Mouse (Mus musculus) cerebellum, adult 2 months (tissue): Measurements from ENCODE around the gene Map3k15. TPM values are rescaled to one million over a fixed set of nuclear protein-coding genes. Genes with fewer than 3 reads are reported as not detected.

Experiments used
- DNase-seq, 2 experiments: peaks; one replicate each; pipeline ENCODE4 v3.0.0; 2021
- H3K27ac ChIP-seq: fragments of 200-500 bp; 2 replicates; pipeline ENCODE4 v1.5.1; 2012; ENCODE audit warnings: low read length, control low read depth, inconsistent platforms; ENCODE audit not compliant: insufficient read depth
- H3K27me3 ChIP-seq: fragments of 200-500 bp; 2 replicates; pipeline ENCODE4 v1.6.1; 2012; ENCODE audit warnings: inconsistent platforms, mild to moderate bottlenecking, low read length, moderate library complexity; ENCODE audit not compliant: control insufficient read depth, insufficient read depth
- H3K4me1 ChIP-seq: fragments of 200-500 bp; 2 replicates; pipeline ENCODE4 v1.6.1; 2011; ENCODE audit warnings: low read length; ENCODE audit not compliant: control insufficient read depth, insufficient read depth
- H3K4me3 ChIP-seq: fragments of 200-500 bp; replicated peaks from 2 replicates; pipeline ENCODE3; 2011; ENCODE audit warnings: mild to moderate bottlenecking, low read depth, low read length, control low read depth; ENCODE audit not compliant: insufficient read depth
- CTCF ChIP-seq: fragments of 200-500 bp; IDR thresholded peaks from 2 replicates; pipeline ENCODE4 v1.5.1; 2011; ENCODE audit warnings: low read depth, mild to moderate bottlenecking, control low read depth, low read length, moderate library complexity, borderline replicate concordance; ENCODE audit not compliant: insufficient read depth
- POLR2A ChIP-seq: fragments of 200-500 bp; IDR thresholded peaks from 2 replicates; pipeline ENCODE4 v1.6.1; 2011; ENCODE audit warnings: low read length, control low read depth, borderline replicate concordance; ENCODE audit not compliant: insufficient read depth
- WGBS: fragments of 180-500 bp; shearing (Covaris S2); methylation state at CpG from one replicate; pipeline ENCODE4 v1.1.7; 2018; 5-methylcytosine and 5-hydroxymethylcytosine counted together
- polyA plus RNA-seq: library from polyadenylated mRNA; depleted of rRNA; stranded (reverse); fragments of >200 nt; gene quantifications from 2 replicates; pipeline ENCODE4 v1.2.3, GENCODE M21; 2012

The Map3k15 gene
- polyA plus RNA-seq, 1 experiment: 0.41 TPM

GRCm38 (mm10) chrX:160054643-160055042, 66.4 kb downstream of the Map3k15 start:
- TF ChIP-seq POLR2A (no peak), CTCF (no peak)
- DNase-seq: no peak
- Histone ChIP-seq H3K4me1 (no peaks in the 10 kb centered on the region), H3K27ac (no peak overlapping the region), H3K27me3 (no peaks in the 10 kb centered on the region), H3K4me3 (no peak overlapping the region)
- 71% methylated on average over 5 of the region's 5 CpGs for WGBS

GRCm38 (mm10) chrX:160091973-160092372, 103.7 kb downstream of the Map3k15 start:
- no peak overlapping the region for H3K4me3 ChIP-seq
- DNase-seq: no peak
- 65% methylated on average over 1 of the region's 1 CpGs for WGBS
- no peaks in the 10 kb centered on the region for H3K27me3 ChIP-seq
- no peaks in the 10 kb centered on the region for H3K4me1 ChIP-seq
- TF ChIP-seq POLR2A (no peak), CTCF (no peak)
- H3K27ac ChIP-seq: no peak overlapping the region

- Histone ChIP-seq H3K4me3 (no peak overlapping the region), H3K27me3 (no peaks in the 10 kb centered on the region), H3K4me1 (no peaks in the 10 kb centered on the region), H3K27ac (no peak overlapping the region)
- DNase-seq: no peak
- TF ChIP-seq POLR2A: no peak
- WGBS: 80% methylated on average over 4 of the region's 4 CpGs
Measured at GRCm38 (mm10) chrX:160107817-160108216, 119.6 kb downstream of the Map3k15 start.

GRCm38 (mm10) chrX:160113777-160114176, 125.5 kb downstream of the Map3k15 start:
- Histone ChIP-seq H3K4me1 (no peaks in the 10 kb centered on the region), H3K4me3 (no peak overlapping the region), H3K27me3 (no peaks in the 10 kb centered on the region), H3K27ac (no peak overlapping the region)
- no peak for TF ChIP-seq CTCF
- TF ChIP-seq POLR2A: no peak
- 96% methylated on average over 1 of the region's 1 CpGs for WGBS
- DNase-seq: no peak

- no peak for DNase-seq
- TF ChIP-seq CTCF: no peak
- TF ChIP-seq POLR2A: no peak
- H3K27me3 ChIP-seq: no peaks in the 10 kb centered on the region
- no peak overlapping the region for H3K27ac ChIP-seq
- no peak overlapping the region for H3K4me3 ChIP-seq
- H3K4me1 ChIP-seq: no peaks in the 10 kb centered on the region
Measured at GRCm38 (mm10) chrX:160116074-160116473, 127.8 kb downstream of the Map3k15 start.

GRCm38 (mm10) chrX:160116658-160117057, 128.4 kb downstream of the Map3k15 start:
- Histone ChIP-seq H3K4me3 (no peak overlapping the region), H3K27ac (no peak overlapping the region), H3K4me1 (no peaks in the 10 kb centered on the region), H3K27me3 (no peaks in the 10 kb centered on the region)
- WGBS: 72% methylated on average over 3 of the region's 3 CpGs
- TF ChIP-seq POLR2A (no peak), CTCF (peak; percentile 74)
- DNase-seq: peak; percentile 19 to 36

GRCm38 (mm10) chrX:160134136-160134843, 146.1 kb downstream of the Map3k15 start:
- no peak overlapping the region for H3K4me3 ChIP-seq
- no peaks in the 10 kb centered on the region; the same call in 1 of the 2 replicates for H3K4me1 ChIP-seq
- TF ChIP-seq CTCF (no peak), POLR2A (no peak)
- no peak for DNase-seq
- no peaks in the 10 kb centered on the region for H3K27me3 ChIP-seq
- WGBS: 70% methylated on average over 11 of the region's 11 CpGs
- no peak overlapping the region for H3K27ac ChIP-seq

GRCm38 (mm10) chrX:160135719-160136118, 147.5 kb downstream of the Map3k15 start:
- WGBS: 69% methylated on average over 6 of the region's 6 CpGs
- TF ChIP-seq POLR2A (no peak), CTCF (no peak)
- Histone ChIP-seq H3K27me3 (no peaks in the 10 kb centered on the region), H3K4me1 (no peaks in the 10 kb centered on the region; the same call in 1 of the 2 replicates), H3K4me3 (no peak overlapping the region), H3K27ac (no peak overlapping the region)
- no peak for DNase-seq
